Mouse (Mus musculus): ENCODE measurements at regions not wholly inside any gene's neighbourhood (a gene's known extent, or its start where the extent isn't known, plus 50 kb on each side); places are given as distances from the start of the nearest gene placed in this dataset.
"Not testable (repeated sequence)": the region's sequence is repeated elsewhere in the genome, so short reads cannot be mapped to it uniquely, and the experiment has no call there.

GRCm38 (mm10) chr12:10445738-10446137 is 55.2 kb downstream of the Rdh14 start:
- DNase-seq, result no peak

GRCm38 (mm10) chr12:10457960-10458655 is 67.5 kb downstream of the Rdh14 start:
- DNase-seq, result no peak

GRCm38 (mm10) chr12:10461796-10462195 is 71.2 kb downstream of the Rdh14 start:
- no peak for DNase-seq

- no peak for DNase-seq
These were observed 72.4 kb downstream of the Rdh14 start for GRCm38 (mm10) chr12:10462956-10463355.

GRCm38 (mm10) chr12:10473986-10474385 is 83.4 kb downstream of the Rdh14 start:
- DNase-seq, result no peak

GRCm38 (mm10) chr12:10480781-10481180 is 90.2 kb downstream of the Rdh14 start:
- DNase-seq, result no peak

GRCm38 (mm10) chr12:10482294-10483010 is 91.9 kb downstream of the Rdh14 start:
- DNase-seq, result no peak

GRCm38 (mm10) chr12:10506721-10507120 is 116.1 kb downstream of the Rdh14 start:
- DNase-seq, result no peak

GRCm38 (mm10) chr12:10513526-10513925 is 123.0 kb downstream of the Rdh14 start:
- no peak for DNase-seq

GRCm38 (mm10) chr12:10514278-10514677 is 123.7 kb downstream of the Rdh14 start:
- no peak for DNase-seq

GRCm38 (mm10) chr12:10524509-10525286 is 134.1 kb downstream of the Rdh14 start:
- DNase-seq, result no peak

- no peak for DNase-seq
These were observed 135.4 kb downstream of the Rdh14 start for GRCm38 (mm10) chr12:10525934-10526333.

GRCm38 (mm10) chr12:10529077-10529476 is 138.5 kb downstream of the Rdh14 start:
- no peak for DNase-seq

- no peak for DNase-seq
These were observed 140.4 kb downstream of the Rdh14 start for GRCm38 (mm10) chr12:10530996-10531395.

- no peak for DNase-seq
These were observed 143.4 kb downstream of the Rdh14 start for GRCm38 (mm10) chr12:10533971-10534370.

GRCm38 (mm10) chr12:10536239-10536638 is 145.7 kb downstream of the Rdh14 start:
- no peak for DNase-seq

- DNase-seq, result no peak
These were observed 146.5 kb downstream of the Rdh14 start for GRCm38 (mm10) chr12:10537069-10537468.

GRCm38 (mm10) chr12:10549481-10550201 is 159.1 kb downstream of the Rdh14 start:
- no peak for DNase-seq

GRCm38 (mm10) chr12:10554701-10555100 is 164.1 kb downstream of the Rdh14 start:
- not testable (repeated sequence) for DNase-seq

- DNase-seq, result no peak
These were observed 172.4 kb downstream of the Rdh14 start for GRCm38 (mm10) chr12:10562966-10563365.

GRCm38 (mm10) chr12:10567881-10568280 is 177.3 kb downstream of the Rdh14 start:
- DNase-seq, result no peak

- DNase-seq, result no peak
These were observed 181.2 kb downstream of the Rdh14 start for GRCm38 (mm10) chr12:10571643-10572377.

GRCm38 (mm10) chr12:10572378-10572650 is 181.7 kb downstream of the Rdh14 start:
- no peak for DNase-seq
